Mouse (Mus musculus): ENCODE results near the gene Rbfox1.

- TF ChIP-seq POLR2A (IDR thresholded peaks at IDR 0.05; ENCODE audit: control insufficient read depth, extremely low read depth, insufficient read depth, low read length, poor library complexity) (no peak), CTCF (IDR thresholded peaks at IDR 0.05; ENCODE audit: borderline replicate concordance, control insufficient read depth, extremely low read depth, insufficient read depth, low read length, poor library complexity) (no peak)
Measured at GRCm38 (mm10) chr16:7206116-7206900, 1321.2 kb downstream of the Rbfox1 start.

Measured in thymus, adult 2 months (tissue).